Mouse (Mus musculus): ENCODE data around the gene Olfr1049. TPM values are rescaled to one million over a fixed set of nuclear protein-coding genes. Genes with fewer than 3 reads are reported as not detected.
"Not testable (repeated sequence)": the region's sequence is repeated elsewhere in the genome, so short reads cannot be mapped to it uniquely, and the experiment has no call there.

The Olfr1049 gene
- not detected in 2 replicates for polyA plus RNA-seq (2012; ENCODE audit: insufficient read depth, insufficient read length, missing spikeins)

DNA sequence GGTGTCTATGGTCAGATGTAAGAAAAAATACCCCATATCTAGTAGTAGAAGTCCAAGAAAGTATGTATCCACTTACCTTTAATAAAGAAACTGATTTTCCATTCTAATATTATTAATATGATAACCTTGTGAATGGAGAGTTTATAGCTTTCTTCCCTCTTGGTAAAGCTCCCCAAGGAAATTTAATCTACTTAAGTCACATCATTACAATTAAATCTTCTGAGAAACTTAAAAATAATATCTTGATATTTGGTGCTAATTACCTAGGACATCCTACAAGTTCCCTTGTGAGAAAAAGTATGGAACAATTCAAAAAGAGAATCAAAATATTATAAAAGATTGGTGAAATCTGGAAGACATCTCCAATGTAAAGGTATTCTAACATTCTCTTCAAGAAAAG, at the start of gene Olfr1049:
Olfr1049 (minus strand) TSS at position 101 of the 400 bp plus-strand sequence.
- H3K4me3 ChIP-seq (ENCODE audit: insufficient read depth, low read depth, low read length); H3K4me1 ChIP-seq (ENCODE audit: control insufficient read depth, insufficient read depth, insufficient read length, low read length); H3K27ac ChIP-seq (replicated peaks; ENCODE audit: low read depth, low read length): not testable (repeated sequence)

DNA sequence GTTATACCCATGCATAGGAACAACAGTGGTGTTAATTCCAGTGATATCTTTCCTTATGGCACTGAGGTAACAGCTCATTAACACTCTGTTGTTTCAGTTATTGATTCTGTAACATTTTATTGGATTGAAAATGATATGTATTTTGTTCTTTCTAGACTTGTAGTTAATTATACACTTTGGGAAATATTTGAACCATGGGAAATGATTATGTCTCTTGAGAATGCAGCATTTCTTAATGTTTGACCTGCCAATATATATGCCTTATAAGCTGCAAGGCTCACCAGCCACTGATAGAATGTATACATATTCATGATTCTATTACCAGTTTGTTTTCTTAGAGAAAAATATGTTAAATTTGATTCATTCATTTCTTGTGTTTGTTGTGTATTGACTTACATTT, 34.0 kb upstream of the Olfr1049 start, which contains the start of gene Olfr1052:
Olfr1052 (plus strand) TSS at position 301 of the 400 bp plus-strand sequence.
- no peak within 1 kb of the TSS for H3K4me3 ChIP-seq (ENCODE audit: insufficient read depth, low read depth, low read length)
- no peak within 1 kb of the TSS for H3K27ac ChIP-seq (replicated peaks; ENCODE audit: low read depth, low read length)
- no peaks in the 10 kb centered on the region for H3K4me1 ChIP-seq (ENCODE audit: control insufficient read depth, insufficient read depth, insufficient read length, low read length)

DNA sequence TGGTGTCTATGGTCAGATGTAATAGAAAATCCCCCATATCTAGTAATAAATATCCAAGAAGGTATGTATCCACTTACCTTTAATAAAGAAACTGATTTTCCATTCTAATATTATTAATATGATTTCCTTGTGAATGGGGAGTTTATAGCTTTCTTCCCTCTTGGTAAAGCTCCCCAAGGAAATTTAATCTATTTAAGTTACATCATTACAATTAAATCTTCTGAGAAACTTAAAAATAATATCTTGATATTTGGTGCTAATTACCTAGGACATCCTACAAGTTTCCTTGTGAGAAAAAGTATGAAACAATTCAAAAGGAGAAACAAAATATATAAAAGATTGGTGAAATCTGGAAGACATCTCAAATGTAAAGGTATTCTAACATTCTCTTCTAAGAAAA, 20.9 kb upstream of the Olfr1049 start, which contains the start of gene Olfr1051:
Olfr1051 (minus strand) TSS at position 101 of the 400 bp plus-strand sequence.
- not testable (repeated sequence) for H3K27ac ChIP-seq (replicated peaks; ENCODE audit: low read depth, low read length); H3K4me3 ChIP-seq (ENCODE audit: insufficient read depth, low read depth, low read length); H3K4me1 ChIP-seq (ENCODE audit: control insufficient read depth, insufficient read depth, insufficient read length, low read length)

DNA sequence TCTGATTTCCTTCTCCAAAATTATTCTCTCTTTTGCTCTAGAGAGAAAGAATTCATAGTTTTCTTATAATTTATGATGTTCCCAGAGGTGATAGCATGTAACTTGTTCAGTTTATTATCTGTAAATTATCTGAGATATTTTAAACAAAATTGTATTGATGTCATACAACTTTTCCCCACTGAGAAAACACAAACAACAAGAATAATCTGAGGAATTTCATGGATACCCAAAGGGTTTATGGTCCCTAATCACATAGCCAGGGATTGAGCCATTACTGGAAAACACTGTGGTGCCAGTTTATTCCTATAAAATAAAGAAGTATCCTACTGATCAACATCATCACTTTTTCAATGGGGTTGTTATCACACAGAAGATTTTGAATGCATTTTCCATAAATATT, 17.9 kb downstream of the Olfr1049 start, which contains the start of gene Olfr1048:
Olfr1048 (minus strand) TSS at position 101 of the 400 bp plus-strand sequence.
- Histone ChIP-seq H3K4me1 (ENCODE audit: control insufficient read depth, insufficient read depth, insufficient read length, low read length) (no peaks in the 10 kb centered on the region), H3K27ac (replicated peaks; ENCODE audit: low read depth, low read length) (no peak within 1 kb of the TSS), H3K4me3 (ENCODE audit: insufficient read depth, low read depth, low read length) (no peak within 1 kb of the TSS)

DNA sequence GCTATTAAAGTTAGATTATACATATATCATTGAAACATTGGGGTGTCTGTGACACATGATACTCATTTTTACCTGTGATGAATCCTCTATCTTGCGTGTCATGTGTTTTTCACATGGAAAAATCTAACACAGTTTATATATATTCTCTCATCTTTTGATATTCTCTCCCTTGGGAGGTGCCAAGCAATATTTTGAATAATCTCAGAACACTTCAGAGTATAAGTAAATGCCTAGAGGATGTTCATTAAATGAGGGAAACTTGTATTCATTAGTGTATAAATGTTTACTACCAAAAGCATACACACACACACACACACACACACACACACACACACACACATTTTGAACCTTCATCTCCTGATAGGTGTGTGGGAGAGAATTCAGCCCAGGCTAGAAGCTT, 26.8 kb downstream of the Olfr1049 start, which contains the start of gene Olfr1047:
Olfr1047 (minus strand) TSS at position 101 of the 400 bp plus-strand sequence.
- Histone ChIP-seq H3K27ac (replicated peaks; ENCODE audit: low read depth, low read length) (no peak within 1 kb of the TSS), H3K4me1 (ENCODE audit: control insufficient read depth, insufficient read depth, insufficient read length, low read length) (no peaks in the 10 kb centered on the region), H3K4me3 (ENCODE audit: insufficient read depth, low read depth, low read length) (no peak within 1 kb of the TSS)

DNA sequence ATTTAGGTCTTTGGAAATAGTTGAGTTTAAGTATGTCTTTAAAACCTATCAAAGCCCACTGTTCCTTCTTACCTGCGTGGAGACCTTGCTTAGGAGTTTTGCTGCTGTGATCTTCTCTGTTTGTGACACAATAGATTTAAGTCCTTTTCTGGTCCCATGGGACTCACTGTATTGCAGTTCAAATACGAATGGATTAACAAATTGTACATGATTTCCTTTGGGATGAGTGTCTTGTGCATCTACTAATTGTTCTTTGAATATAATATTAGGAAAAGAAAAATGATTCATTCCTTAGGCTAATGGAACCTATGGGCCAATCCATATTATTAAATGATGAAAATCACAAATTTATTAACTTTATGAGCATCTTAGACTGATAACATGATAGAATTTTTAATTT, 38.9 kb downstream of the Olfr1049 start, which contains the start of gene Olfr1046:
Olfr1046 (minus strand) TSS at position 101 of the 400 bp plus-strand sequence.
- Histone ChIP-seq H3K27ac (replicated peaks; ENCODE audit: low read depth, low read length) (no peak within 1 kb of the TSS), H3K4me3 (ENCODE audit: insufficient read depth, low read depth, low read length) (no peak within 1 kb of the TSS), H3K4me1 (ENCODE audit: control insufficient read depth, insufficient read depth, insufficient read length, low read length) (no peaks in the 10 kb centered on the region)

Other genes with a start within 250 kb of the Olfr1049 start
- gene Olfr1033, start 237.7 kb downstream of the Olfr1049 start, polyA plus RNA-seq (2012; ENCODE audit: insufficient read depth, insufficient read length, missing spikeins): 2.5 TPM in 1 of 2 replicates, not detected in the other
- gene Olfr1034, start 212.5 kb downstream of the Olfr1049 start, polyA plus RNA-seq (2012; ENCODE audit: insufficient read depth, insufficient read length, missing spikeins): not detected in 2 replicates
- gene Olfr1036, start 184.3 kb downstream of the Olfr1049 start, polyA plus RNA-seq (2012; ENCODE audit: insufficient read depth, insufficient read length, missing spikeins): not detected in 2 replicates
- gene Olfr1037, start 170.9 kb downstream of the Olfr1049 start, polyA plus RNA-seq (2012; ENCODE audit: insufficient read depth, insufficient read length, missing spikeins): not detected in 2 replicates
- not detected in 2 replicates for gene Olfr1039, start 122.4 kb downstream of the Olfr1049 start, polyA plus RNA-seq (2012; ENCODE audit: insufficient read depth, insufficient read length, missing spikeins)
- gene Olfr1040, start 111.6 kb downstream of the Olfr1049 start, polyA plus RNA-seq (2012; ENCODE audit: insufficient read depth, insufficient read length, missing spikeins): not detected in 2 replicates
- not detected in 2 replicates for gene Olfr1042, start 96.5 kb downstream of the Olfr1049 start, polyA plus RNA-seq (2012; ENCODE audit: insufficient read depth, insufficient read length, missing spikeins)
- gene Olfr1043, start 90.8 kb downstream of the Olfr1049 start, polyA plus RNA-seq (2012; ENCODE audit: insufficient read depth, insufficient read length, missing spikeins): not detected in 2 replicates
- not detected in 2 replicates for gene Olfr1044, start 80.5 kb downstream of the Olfr1049 start, polyA plus RNA-seq (2012; ENCODE audit: insufficient read depth, insufficient read length, missing spikeins)
- not detected in 2 replicates for gene Olfr52, start 72.6 kb downstream of the Olfr1049 start, polyA plus RNA-seq (2012; ENCODE audit: insufficient read depth, insufficient read length, missing spikeins)
- not detected in 2 replicates for gene Olfr1045, start 55.3 kb downstream of the Olfr1049 start, polyA plus RNA-seq (2012; ENCODE audit: insufficient read depth, insufficient read length, missing spikeins)
- not detected in 2 replicates for gene Olfr1046, start 39.0 kb downstream of the Olfr1049 start, polyA plus RNA-seq (2012; ENCODE audit: insufficient read depth, insufficient read length, missing spikeins)
- not detected in 2 replicates for gene Olfr1047, start 26.9 kb downstream of the Olfr1049 start, polyA plus RNA-seq (2012; ENCODE audit: insufficient read depth, insufficient read length, missing spikeins)
- gene Olfr1048, start 18.0 kb downstream of the Olfr1049 start, polyA plus RNA-seq (2012; ENCODE audit: insufficient read depth, insufficient read length, missing spikeins): not detected in 2 replicates
- not detected in 2 replicates for gene Olfr1051, start 20.8 kb upstream of the Olfr1049 start, polyA plus RNA-seq (2012; ENCODE audit: insufficient read depth, insufficient read length, missing spikeins)
- gene Olfr1052, start 34.1 kb upstream of the Olfr1049 start, polyA plus RNA-seq (2012; ENCODE audit: insufficient read depth, insufficient read length, missing spikeins): not detected in 2 replicates
- not detected in 2 replicates for gene Olfr1053, start 57.0 kb upstream of the Olfr1049 start, polyA plus RNA-seq (2012; ENCODE audit: insufficient read depth, insufficient read length, missing spikeins)
- gene Olfr1054, start 77.1 kb upstream of the Olfr1049 start, polyA plus RNA-seq (2012; ENCODE audit: insufficient read depth, insufficient read length, missing spikeins): not detected in 2 replicates
- gene Olfr1055, start 92.0 kb upstream of the Olfr1049 start, polyA plus RNA-seq (2012; ENCODE audit: insufficient read depth, insufficient read length, missing spikeins): not detected in 2 replicates
- gene Olfr1056, start 104.1 kb upstream of the Olfr1049 start, polyA plus RNA-seq (2012; ENCODE audit: insufficient read depth, insufficient read length, missing spikeins): not detected in 2 replicates
- not detected in 2 replicates for gene Olfr1057, start 120.1 kb upstream of the Olfr1049 start, polyA plus RNA-seq (2012; ENCODE audit: insufficient read depth, insufficient read length, missing spikeins)
- gene Olfr1058, start 130.2 kb upstream of the Olfr1049 start, polyA plus RNA-seq (2012; ENCODE audit: insufficient read depth, insufficient read length, missing spikeins): not detected in 2 replicates
- gene Olfr1061, start 155.7 kb upstream of the Olfr1049 start, polyA plus RNA-seq (2012; ENCODE audit: insufficient read depth, insufficient read length, missing spikeins): not detected in 2 replicates
- gene Olfr1062, start 168.4 kb upstream of the Olfr1049 start, polyA plus RNA-seq (2012; ENCODE audit: insufficient read depth, insufficient read length, missing spikeins): not detected in 2 replicates
- gene Olfr1065, start 192.3 kb upstream of the Olfr1049 start, polyA plus RNA-seq (2012; ENCODE audit: insufficient read depth, insufficient read length, missing spikeins): not detected in 2 replicates
- not detected in 2 replicates for gene Olfr1066, start 197.9 kb upstream of the Olfr1049 start, polyA plus RNA-seq (2012; ENCODE audit: insufficient read depth, insufficient read length, missing spikeins)
- not detected in 2 replicates for gene Olfr228, start 229.1 kb upstream of the Olfr1049 start, polyA plus RNA-seq (2012; ENCODE audit: insufficient read depth, insufficient read length, missing spikeins)

All from brown adipose tissue, adult 24 weeks (tissue).